Mouse (Mus musculus) thymus, adult 2 months (tissue): ENCODE measurements around the gene Klf15.

Experiments
- CTCF ChIP-seq: fragments of 200-500 bp; IDR thresholded peaks from 2 replicates; pipeline ENCODE4 v1.5.1; 2012; ENCODE audit warnings: mild to moderate bottlenecking, control low read depth, low read length, moderate library complexity, borderline replicate concordance; ENCODE audit not compliant: control insufficient read depth, poor library complexity, insufficient read depth; ENCODE audit errors: extremely low read depth
- POLR2A ChIP-seq: fragments of 200-500 bp; IDR thresholded peaks from 2 replicates; pipeline ENCODE4 v1.6.1; 2012; ENCODE audit warnings: mild to moderate bottlenecking, low read length, control low read depth, moderate library complexity; ENCODE audit not compliant: control insufficient read depth, poor library complexity, insufficient read depth; ENCODE audit errors: extremely low read depth

- TF ChIP-seq CTCF (no peak), POLR2A (no peak)
Observed at GRCm38 (mm10) chr6:90429911-90430310, 32.5 kb upstream of the Klf15 start.
